Mouse (Mus musculus): ENCODE measurements around the gene Riok1. TPM values are rescaled to one million over a fixed set of nuclear protein-coding genes. Genes with fewer than 3 reads are reported as not detected.

Riok1 gene
- polyA plus RNA-seq, 1 experiment from 2014 or later, result 50.8 TPM

GRCm38 (mm10) chr13:38073374-38074307 is 36.8 kb downstream of the Riok1 start:
- no peaks in the 10 kb centered on the region for H3K27me3 ChIP-seq
- H3K36me3 ChIP-seq, result no peaks in the 10 kb centered on the region
- no peak overlapping the region for H3K4me2 ChIP-seq
- H3K9ac ChIP-seq, result no peak overlapping the region
- H3K4me1 ChIP-seq (replicated peaks), result no peaks in the 10 kb centered on the region
- no peak overlapping the region for H3K27ac ChIP-seq (replicated peaks)
- 88% methylated on average over 18 of the region's 18 CpGs for whole genome bisulfite sequencing
- ATAC-seq (ENCODE audit: low FRiP score, low read depth), result no peak
- no peaks in the 10 kb centered on the region for H3K9me3 ChIP-seq
- no peak overlapping the region for H3K4me3 ChIP-seq

GRCm38 (mm10) chr13:38074404-38074803 is 37.6 kb downstream of the Riok1 start:
- Histone ChIP-seq H3K4me1 (replicated peaks) (no peaks in the 10 kb centered on the region), H3K4me3 (no peak overlapping the region), H3K27me3 (no peaks in the 10 kb centered on the region), H3K4me2 (no peak overlapping the region), H3K9ac (no peak overlapping the region), H3K9me3 (no peaks in the 10 kb centered on the region), H3K36me3 (no peaks in the 10 kb centered on the region), H3K27ac (replicated peaks) (no peak overlapping the region)
- WGBS, result 72% methylated on average over 5 of the region's 5 CpGs
- no peak for ATAC-seq (ENCODE audit: low FRiP score, low read depth)

GRCm38 (mm10) chr13:38077113-38077512 is 40.3 kb downstream of the Riok1 start:
- no peak overlapping the region for H3K4me3 ChIP-seq
- 25% methylated on average over 11 of the region's 11 CpGs for WGBS
- no peak overlapping the region for H3K4me2 ChIP-seq
- no peaks in the 10 kb centered on the region for H3K36me3 ChIP-seq
- no peak overlapping the region for H3K27ac ChIP-seq (replicated peaks)
- H3K4me1 ChIP-seq (replicated peaks), result no peaks in the 10 kb centered on the region
- H3K27me3 ChIP-seq, result no peaks in the 10 kb centered on the region
- H3K9ac ChIP-seq, result no peak overlapping the region
- H3K9me3 ChIP-seq, result no peaks in the 10 kb centered on the region
- ATAC-seq (ENCODE audit: low FRiP score, low read depth), result no peak

GRCm38 (mm10) chr13:38078836-38079235 is 42.0 kb downstream of the Riok1 start:
- Histone ChIP-seq H3K27ac (replicated peaks) (no peak overlapping the region), H3K4me1 (replicated peaks) (no peaks in the 10 kb centered on the region), H3K36me3 (no peaks in the 10 kb centered on the region), H3K9me3 (no peaks in the 10 kb centered on the region), H3K9ac (no peak overlapping the region), H3K27me3 (no peaks in the 10 kb centered on the region), H3K4me2 (no peak overlapping the region), H3K4me3 (no peak overlapping the region)
- no peak for ATAC-seq (ENCODE audit: low FRiP score, low read depth)
- WGBS, result 60% methylated on average over 6 of the region's 6 CpGs

GRCm38 (mm10) chr13:38079366-38079765 is 42.6 kb downstream of the Riok1 start:
- no peak overlapping the region for H3K4me3 ChIP-seq
- H3K27me3 ChIP-seq, result no peaks in the 10 kb centered on the region
- no peaks in the 10 kb centered on the region for H3K9me3 ChIP-seq
- ATAC-seq (ENCODE audit: low FRiP score, low read depth), result no peak
- H3K4me1 ChIP-seq (replicated peaks), result no peaks in the 10 kb centered on the region
- no peak overlapping the region for H3K9ac ChIP-seq
- WGBS, result 89% methylated on average over 5 of the region's 5 CpGs
- H3K27ac ChIP-seq (replicated peaks), result no peak overlapping the region
- no peaks in the 10 kb centered on the region for H3K36me3 ChIP-seq
- H3K4me2 ChIP-seq, result no peak overlapping the region

- no peaks in the 10 kb centered on the region for H3K27me3 ChIP-seq
- 59% methylated on average over 9 of the region's 9 CpGs for WGBS
- ATAC-seq (ENCODE audit: low FRiP score, low read depth), result no peak
- no peaks in the 10 kb centered on the region for H3K36me3 ChIP-seq
- H3K9ac ChIP-seq, result no peak overlapping the region
- no peak overlapping the region for H3K27ac ChIP-seq (replicated peaks)
- no peak overlapping the region for H3K4me3 ChIP-seq
- no peaks in the 10 kb centered on the region for H3K9me3 ChIP-seq
- no peaks in the 10 kb centered on the region for H3K4me1 ChIP-seq (replicated peaks)
- H3K4me2 ChIP-seq, result no peak overlapping the region
Observed at GRCm38 (mm10) chr13:38080014-38080413, 43.2 kb downstream of the Riok1 start.

- H3K27me3 ChIP-seq, result no peaks in the 10 kb centered on the region
- no peak overlapping the region for H3K4me3 ChIP-seq
- 87% methylated on average over 14 of the region's 14 CpGs for WGBS
- no peak overlapping the region for H3K27ac ChIP-seq (replicated peaks)
- H3K9me3 ChIP-seq, result no peaks in the 10 kb centered on the region
- H3K9ac ChIP-seq, result no peak overlapping the region
- H3K36me3 ChIP-seq, result no peaks in the 10 kb centered on the region
- ATAC-seq (ENCODE audit: low FRiP score, low read depth), result no peak
- H3K4me2 ChIP-seq, result no peak overlapping the region
- no peaks in the 10 kb centered on the region for H3K4me1 ChIP-seq (replicated peaks)
Observed at GRCm38 (mm10) chr13:38080725-38081124, 43.9 kb downstream of the Riok1 start.

- 87% methylated on average over 7 of the region's 7 CpGs for WGBS
- Histone ChIP-seq H3K27ac (replicated peaks) (no peak overlapping the region), H3K27me3 (no peaks in the 10 kb centered on the region), H3K4me2 (no peak overlapping the region), H3K4me3 (no peak overlapping the region), H3K36me3 (no peaks in the 10 kb centered on the region), H3K9ac (no peak overlapping the region), H3K9me3 (no peaks in the 10 kb centered on the region), H3K4me1 (replicated peaks) (no peaks in the 10 kb centered on the region)
- ATAC-seq (ENCODE audit: low FRiP score, low read depth), result no peak
Observed at GRCm38 (mm10) chr13:38081161-38081560, 44.4 kb downstream of the Riok1 start.

- H3K27me3 ChIP-seq, result no peaks in the 10 kb centered on the region
- H3K9ac ChIP-seq, result no peak overlapping the region
- H3K4me1 ChIP-seq (replicated peaks), result no peaks in the 10 kb centered on the region
- ATAC-seq (ENCODE audit: low FRiP score, low read depth), result no peak
- H3K27ac ChIP-seq (replicated peaks), result no peak overlapping the region
- no peaks in the 10 kb centered on the region for H3K36me3 ChIP-seq
- H3K4me3 ChIP-seq, result no peak overlapping the region
- no peaks in the 10 kb centered on the region for H3K9me3 ChIP-seq
- 66% methylated on average over 3 of the region's 3 CpGs for WGBS
- H3K4me2 ChIP-seq, result no peak overlapping the region
Observed at GRCm38 (mm10) chr13:38086711-38087110, 49.9 kb downstream of the Riok1 start.

GRCm38 (mm10) chr13:38088008-38088407 is 51.2 kb downstream of the Riok1 start:
- Histone ChIP-seq H3K9ac (no peak overlapping the region), H3K4me1 (replicated peaks) (no peaks in the 10 kb centered on the region), H3K9me3 (no peaks in the 10 kb centered on the region), H3K27ac (replicated peaks) (no peak overlapping the region), H3K4me3 (no peak overlapping the region), H3K36me3 (no peaks in the 10 kb centered on the region), H3K27me3 (no peaks in the 10 kb centered on the region), H3K4me2 (no peak overlapping the region)
- ATAC-seq (ENCODE audit: low FRiP score, low read depth), result no peak
- WGBS, result 86% methylated on average over 3 of the region's 3 CpGs

- no peak overlapping the region for H3K27ac ChIP-seq (replicated peaks)
- ATAC-seq (ENCODE audit: low FRiP score, low read depth), result no peak
- no peaks in the 10 kb centered on the region for H3K27me3 ChIP-seq
- no peaks in the 10 kb centered on the region for H3K36me3 ChIP-seq
- H3K4me1 ChIP-seq (replicated peaks), result no peaks in the 10 kb centered on the region
- no peak overlapping the region for H3K9ac ChIP-seq
- 89% methylated on average over 6 of the region's 6 CpGs for WGBS
- H3K9me3 ChIP-seq, result no peaks in the 10 kb centered on the region
- H3K4me2 ChIP-seq, result no peak overlapping the region
- no peak overlapping the region for H3K4me3 ChIP-seq
Observed at GRCm38 (mm10) chr13:38089449-38089848, 52.7 kb downstream of the Riok1 start.

- no peak overlapping the region for H3K4me2 ChIP-seq
- no peak overlapping the region for H3K9ac ChIP-seq
- no peak for ATAC-seq (ENCODE audit: low FRiP score, low read depth)
- H3K27ac ChIP-seq (replicated peaks), result no peak overlapping the region
- 62% methylated on average over 4 of the region's 4 CpGs for WGBS
- no peaks in the 10 kb centered on the region for H3K4me1 ChIP-seq (replicated peaks)
- no peak overlapping the region for H3K4me3 ChIP-seq
- no peaks in the 10 kb centered on the region for H3K36me3 ChIP-seq
- no peaks in the 10 kb centered on the region for H3K27me3 ChIP-seq
- no peaks in the 10 kb centered on the region for H3K9me3 ChIP-seq
Observed at GRCm38 (mm10) chr13:38089871-38090270, 53.1 kb downstream of the Riok1 start.

GRCm38 (mm10) chr13:38096207-38096606 is 59.4 kb downstream of the Riok1 start:
- Histone ChIP-seq H3K27ac (replicated peaks) (no peak overlapping the region), H3K4me1 (replicated peaks) (no peaks in the 10 kb centered on the region), H3K27me3 (no peaks in the 10 kb centered on the region), H3K9ac (no peak overlapping the region), H3K4me3 (no peak overlapping the region), H3K9me3 (no peaks in the 10 kb centered on the region), H3K36me3 (no peaks in the 10 kb centered on the region), H3K4me2 (no peak overlapping the region)
- ATAC-seq (ENCODE audit: low FRiP score, low read depth), result no peak
- 72% methylated on average over 4 of the region's 4 CpGs for WGBS
